Mouse (Mus musculus) adrenal gland, adult 18-20 months (tissue): ENCODE measurements around the gene Tssk1. TPM values are rescaled to one million over a fixed set of nuclear protein-coding genes. Genes with fewer than 3 reads are reported as not detected.

Experiments used
- DNase-seq, 2 experiments: peaks; one replicate each; pipeline ENCODE4 v3.0.0; 2021 to 2022; ENCODE audit warnings: low spot score in 2 of 2
- long read RNA-seq, 2 experiments: library from polyadenylated mRNA; stranded (forward); transcript quantifications; one replicate each; pipeline ENCODE4 v2.0.0; 2021
- total RNA-seq, 2 experiments: library from RNA; stranded (reverse); gene quantifications; 1 replicate in 1 of 2; 2 replicates in 1 of 2; pipeline ENCODE4 v1.2.3; 2021

Gene Tssk1
- not detected for total RNA-seq
- long read RNA-seq, experiment 1 = 0 reads
- long read RNA-seq, experiment 2 = 0 reads

- no peak for DNase-seq
These were observed at the start of gene Tssk1 for GRCm38 (mm10) chr16:17893923-17894322. TSS of gene Tssk1 (plus strand) at chr16:17894223.

- DNase-seq = no peak
These were observed 45.6 kb upstream of the Tssk1 start for GRCm38 (mm10) chr16:17848431-17848830.

GRCm38 (mm10) chr16:17848928-17849327 lies 45.1 kb upstream of the Tssk1 start:
- DNase-seq = peak in 1 of 2 experiments; percentile 27

- DNase-seq = no peak
These were observed 44.5 kb upstream of the Tssk1 start for GRCm38 (mm10) chr16:17849486-17849885.

GRCm38 (mm10) chr16:17851331-17851730 lies 42.7 kb upstream of the Tssk1 start:
- DNase-seq = no peak

GRCm38 (mm10) chr16:17851860-17852259 lies 42.2 kb upstream of the Tssk1 start:
- DNase-seq = no peak

GRCm38 (mm10) chr16:17853263-17853662 lies 40.8 kb upstream of the Tssk1 start:
- DNase-seq = no peak

- peak in 1 of 2 experiments; percentile 13 for DNase-seq
These were observed 36.9 kb upstream of the Tssk1 start for GRCm38 (mm10) chr16:17857157-17857556.

- DNase-seq = no peak
These were observed 35.4 kb upstream of the Tssk1 start for GRCm38 (mm10) chr16:17858592-17858991.

GRCm38 (mm10) chr16:17865293-17865692 lies 28.7 kb upstream of the Tssk1 start:
- DNase-seq = no peak

GRCm38 (mm10) chr16:17865770-17866169 lies 28.3 kb upstream of the Tssk1 start:
- DNase-seq = no peak

GRCm38 (mm10) chr16:17871248-17871647 lies 22.8 kb upstream of the Tssk1 start:
- DNase-seq = no peak

- no peak for DNase-seq
These were observed 21.0 kb upstream of the Tssk1 start for GRCm38 (mm10) chr16:17872995-17873394.

GRCm38 (mm10) chr16:17875174-17875573 lies 18.8 kb upstream of the Tssk1 start:
- DNase-seq = no peak

- DNase-seq = no peak
These were observed 17.9 kb upstream of the Tssk1 start for GRCm38 (mm10) chr16:17876096-17876495.

- no peak for DNase-seq
These were observed 14.5 kb upstream of the Tssk1 start for GRCm38 (mm10) chr16:17879571-17879970.

GRCm38 (mm10) chr16:17882196-17882595 lies 11.8 kb upstream of the Tssk1 start:
- no peak for DNase-seq

GRCm38 (mm10) chr16:17884116-17884515 lies 9.9 kb upstream of the Tssk1 start:
- no peak for DNase-seq

- no peak for DNase-seq
These were observed 4.2 kb upstream of the Tssk1 start for GRCm38 (mm10) chr16:17889689-17890341.

GRCm38 (mm10) chr16:17890342-17890727 lies 3.7 kb upstream of the Tssk1 start:
- no peak for DNase-seq

- DNase-seq = peak; percentile 70 to 73
These were observed 3.0 kb upstream of the Tssk1 start for GRCm38 (mm10) chr16:17890917-17891566.

GRCm38 (mm10) chr16:17891567-17891959 lies 2.5 kb upstream of the Tssk1 start, which contains the start of gene Gm20518:
TSS of gene Gm20518 (minus strand) at chr16:17891671.
- peak; percentile 97 to 99 for DNase-seq

GRCm38 (mm10) chr16:17892606-17893005 lies 1.4 kb upstream of the Tssk1 start:
- no peak for DNase-seq
